Mouse (Mus musculus): ENCODE results near the gene Chek2. TPM values are rescaled to one million over a fixed set of nuclear protein-coding genes. Genes with fewer than 3 reads are reported as not detected.

Chek2 gene
- 1 to 10 TPM in 1 of 2 experiments, under 1 TPM in 1; 0.92 to 1.1 TPM for total RNA-seq (2021)
- long read RNA-seq, experiment 1, partial matches to known transcripts, result 1 of 2 reads
- long read RNA-seq, experiment 1, other reads (novel, unspliced or antisense), result 1 of 2 reads
- long read RNA-seq, experiment 2, result 0 reads

GRCm38 (mm10) chr5:110839678-110840365 lies at the start of gene Chek2, which contains the start of gene Hscb:
TSS of gene Chek2 (plus strand) at chr5:110839979.
TSS of gene Hscb (minus strand) at chr5:110839777.
- H3K27ac ChIP-seq, result peak within 1 kb of the TSS; percentile 90

GRCm38 (mm10) chr5:110794363-110794762 lies 45.4 kb upstream of the Chek2 start:
- DNase-seq, result peak; percentile 46

More at GRCm38 (mm10) chr5:110839678-110840365, at the start of gene Chek2, which contains the start of gene Hscb:
- intact Hi-C loops (cut with DNase I), result loop anchor here (2.0 to 5.0 kb wide), 4 partner anchors 27 to 417 kb away; partner anchors contain the start of gene Pus1
- peak within 1 kb of the TSS; percentile 90 for H3K4me3 ChIP-seq
- peak; percentile 54 for TF ChIP-seq CTCF (IDR thresholded peaks at IDR 0.05)
- peak; percentile 97 for DNase-seq

GRCm38 (mm10) chr5:110797696-110798095 lies 42.1 kb upstream of the Chek2 start:
- intact Hi-C loops (cut with DNase I), result no loop called here
- Histone ChIP-seq H3K4me3 (no peak overlapping the region), H3K27ac (peak overlapping the region; percentile 13; the same call in 1 of the 2 replicates)
- no peak for DNase-seq
- TF ChIP-seq CTCF (IDR thresholded peaks at IDR 0.05), result no peak

More at GRCm38 (mm10) chr5:110794363-110794762, 45.4 kb upstream of the Chek2 start:
- intact Hi-C loops (cut with DNase I), result no loop called here
- TF ChIP-seq CTCF (IDR thresholded peaks at IDR 0.05), result no peak
- no peak overlapping the region for H3K27ac ChIP-seq
- no peak overlapping the region for H3K4me3 ChIP-seq

- DNase-seq, result no peak
- intact Hi-C loops (cut with DNase I), result no loop called here
- H3K27ac ChIP-seq, result peak overlapping the region; percentile 69
- no peak overlapping the region for H3K4me3 ChIP-seq
- TF ChIP-seq CTCF (IDR thresholded peaks at IDR 0.05), result no peak
These were observed 38.6 kb upstream of the Chek2 start for GRCm38 (mm10) chr5:110801036-110801624.

- intact Hi-C loops (cut with DNase I), result no loop called here
- peak overlapping the region; percentile 69 for H3K27ac ChIP-seq
- no peak for TF ChIP-seq CTCF (IDR thresholded peaks at IDR 0.05)
- peak overlapping the region; percentile 15; the same call in 1 of the 2 replicates for H3K4me3 ChIP-seq
- DNase-seq, result peak; percentile 68
These were observed 37.6 kb upstream of the Chek2 start for GRCm38 (mm10) chr5:110802186-110802585.

- TF ChIP-seq CTCF (IDR thresholded peaks at IDR 0.05), result no peak
- Histone ChIP-seq H3K4me3 (no peak overlapping the region), H3K27ac (peak overlapping the region; percentile 69)
- intact Hi-C loops (cut with DNase I), result no loop called here
- DNase-seq, result no peak
These were observed 37.0 kb upstream of the Chek2 start for GRCm38 (mm10) chr5:110802809-110803208.

- no peak for TF ChIP-seq CTCF (IDR thresholded peaks at IDR 0.05)
- H3K4me3 ChIP-seq, result no peak overlapping the region
- DNase-seq, result no peak
- H3K27ac ChIP-seq, result peak overlapping the region; percentile 7; the same call in 1 of the 2 replicates
- intact Hi-C loops (cut with DNase I), result no loop called here
These were observed 35.6 kb upstream of the Chek2 start for GRCm38 (mm10) chr5:110804012-110804743.

GRCm38 (mm10) chr5:110806154-110806553 lies 33.6 kb upstream of the Chek2 start:
- Histone ChIP-seq H3K27ac (peak overlapping the region; percentile 97; the same call in 1 of the 2 replicates), H3K4me3 (0 out of 2 replicates have a peak overlapping the region, but pooled peaks have one; percentile 96)
- TF ChIP-seq CTCF (IDR thresholded peaks at IDR 0.05), result no peak
- no peak for DNase-seq
- intact Hi-C loops (cut with DNase I), result loop anchor here (5.0 kb wide), 1 partner anchor 34 kb away; the partner anchor contains the start of gene Ep400

- DNase-seq, result no peak
- TF ChIP-seq CTCF (IDR thresholded peaks at IDR 0.05), result no peak
- H3K4me3 ChIP-seq, result peak overlapping the region; percentile 96
- peak overlapping the region; percentile 97 for H3K27ac ChIP-seq
- intact Hi-C loops (cut with DNase I), result loop anchor here (5.0 kb wide), 1 partner anchor 34 kb away; the partner anchor contains the start of gene Ep400
These were observed 33.1 kb upstream of the Chek2 start for GRCm38 (mm10) chr5:110806676-110807075.

GRCm38 (mm10) chr5:110807453-110807852 lies 32.3 kb upstream of the Chek2 start:
- intact Hi-C loops (cut with DNase I), result loop anchor here (5.0 kb wide), 1 partner anchor 35 kb away; the partner anchor contains the start of gene Ep400
- DNase-seq, result no peak
- Histone ChIP-seq H3K27ac (peak overlapping the region; percentile 97), H3K4me3 (peak overlapping the region; percentile 96)
- TF ChIP-seq CTCF (IDR thresholded peaks at IDR 0.05), result no peak

- TF ChIP-seq CTCF (IDR thresholded peaks at IDR 0.05), result no peak
- Histone ChIP-seq H3K4me3 (peak overlapping the region; percentile 96), H3K27ac (peak overlapping the region; percentile 97)
- intact Hi-C loops (cut with DNase I), result loop anchor here (5.0 kb wide), 1 partner anchor 36 kb away; the partner anchor contains the start of gene Ep400
- DNase-seq, result peak; percentile 94
These were observed 31.6 kb upstream of the Chek2 start for GRCm38 (mm10) chr5:110808061-110808631.

Data from gastrocnemius, adult 2 months (tissue).